Mouse (Mus musculus) midbrain, embryonic 14.5 days (tissue): ENCODE data around the gene Cfap46. TPM values are rescaled to one million over a fixed set of nuclear protein-coding genes. Genes with fewer than 3 reads are reported as not detected.

Source experiments
- ATAC-seq: fragments of 200-750 bp; cut with Nextera tagmentation; 2 replicates; pipeline ENCODE4 v1.8.0; 2017; ENCODE audit warnings: moderate number of reproducible peaks, moderate library complexity; ENCODE audit not compliant: low FRiP score, low TSS enrichment
- DNase-seq: peaks from one replicate; pipeline ENCODE4 v3.0.0-alpha.2; 2015
- H3K27ac ChIP-seq: fragments of 300-500 bp; sonication (generic); replicated peaks from 2 replicates; pipeline ENCODE4 v1.5.1; 2014; ENCODE audit warnings: mild to moderate bottlenecking, low read depth, low read length, moderate library complexity
- H3K27me3 ChIP-seq: fragments of 300-500 bp; sonication (generic); 2 replicates; pipeline ENCODE4 v1.6.1; 2014; ENCODE audit warnings: low read length, control low read depth, mixed read lengths; ENCODE audit not compliant: control insufficient read depth, insufficient read depth
- H3K36me3 ChIP-seq: fragments of 300-500 bp; sonication (generic); 2 replicates; pipeline ENCODE4 v1.6.1; 2014; ENCODE audit warnings: low read length, control low read depth; ENCODE audit not compliant: control insufficient read depth, insufficient read depth
- H3K4me1 ChIP-seq: fragments of 300-500 bp; sonication (generic); 2 replicates; pipeline ENCODE4 v1.6.1; 2014; ENCODE audit warnings: mild to moderate bottlenecking, antibody characterized with exemption, low read length, control low read depth; ENCODE audit not compliant: control insufficient read depth, insufficient read depth
- H3K4me2 ChIP-seq: fragments of 300-500 bp; sonication (generic); 2 replicates; pipeline ENCODE4 v1.6.1; 2014; ENCODE audit warnings: mild to moderate bottlenecking, low read length, moderate library complexity
- H3K4me3 ChIP-seq: fragments of 300-500 bp; sonication (generic); replicated peaks from 2 replicates; pipeline ENCODE4 v1.5.1; 2014; ENCODE audit warnings: low read depth, low read length
- H3K9ac ChIP-seq: fragments of 300-500 bp; sonication (generic); replicated peaks from 2 replicates; pipeline ENCODE4 v1.6.1; 2014; ENCODE audit warnings: mild to moderate bottlenecking, low read length, moderate library complexity
- H3K9me3 ChIP-seq: fragments of 300-500 bp; sonication (generic); 2 replicates; pipeline ENCODE4 v1.6.1; 2016; ENCODE audit warnings: low read length, control low read depth, mixed read lengths; ENCODE audit not compliant: control insufficient read depth
- WGBS: fragments of 180-500 bp; shearing (Covaris S2); extraction: QIAGEN DNeasy Blood & Tissue Kit; methylation state at CpG from one replicate; pipeline ENCODE4 v1.1.7; 2014; 5-methylcytosine and 5-hydroxymethylcytosine counted together
- polyA plus RNA-seq: library from polyadenylated mRNA; unstranded; fragments of >200 nt; fragmentation: Nextera tagmentation; extraction: Ambion mirVana; gene quantifications from 2 replicates; pipeline ENCODE4 v1.2.1, GENCODE M21; 2014

Cfap46 gene
- 2.3 and 2.5 TPM in 2 replicates for polyA plus RNA-seq

- Histone ChIP-seq H3K9me3 (no peaks in the 10 kb centered on the region), H3K4me2 (peak within 1 kb of the TSS; percentile 83), H3K4me3 (peak within 1 kb of the TSS; percentile 50), H3K4me1 (peaks cover 8% of the 10 kb centered on the region; the same call in 1 of the 2 replicates), H3K27me3 (no peaks in the 10 kb centered on the region), H3K36me3 (no peaks in the 10 kb centered on the region), H3K27ac (peak within 1 kb of the TSS; percentile 69), H3K9ac (peak within 1 kb of the TSS; percentile 55)
- ATAC-seq (peak; percentile 83), DNase-seq (peak; percentile 90)
- WGBS: 1% methylated on average over 31 of the region's 31 CpGs
Observed at GRCm38 (mm10) chr7:139683706-139684552, at the start of gene Cfap46. TSS of gene Cfap46 (minus strand) at chr7:139683817.

DNA sequence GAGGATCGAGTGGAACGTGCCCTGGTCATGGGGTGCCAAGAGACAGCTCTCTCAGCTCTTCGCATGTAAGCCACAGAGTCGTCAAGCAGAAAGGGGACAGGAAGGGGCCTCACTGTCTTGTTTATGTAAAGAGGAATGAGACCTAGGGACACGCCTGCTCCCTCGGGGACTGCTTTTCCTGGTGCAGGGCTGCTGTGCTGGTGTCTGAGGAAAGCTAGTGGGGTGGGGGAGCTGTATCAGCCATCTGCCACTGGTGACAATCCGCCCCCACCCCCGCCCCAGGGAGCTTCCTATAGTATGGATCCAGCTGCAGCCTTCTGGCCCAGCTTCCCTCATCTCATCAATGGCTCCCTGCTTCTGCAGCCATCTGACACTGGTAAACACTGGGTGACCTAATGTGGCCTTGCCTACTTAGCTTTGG is 47.7 kb upstream of the Cfap46 start:
- H3K9ac ChIP-seq: no peak overlapping the region
- no peak for ATAC-seq
- WGBS: 64% methylated on average over 8 of the region's 8 CpGs
- 0 out of 2 replicates have a peak, but pooled peaks cover 4% of the 10 kb centered on the region for H3K4me1 ChIP-seq
- no peaks in the 10 kb centered on the region for H3K27me3 ChIP-seq
- no peak for DNase-seq
- no peak overlapping the region for H3K4me2 ChIP-seq
- H3K27ac ChIP-seq: no peak overlapping the region
- H3K36me3 ChIP-seq: no peaks in the 10 kb centered on the region
- no peak overlapping the region for H3K4me3 ChIP-seq
- no peaks in the 10 kb centered on the region for H3K9me3 ChIP-seq

DNA sequence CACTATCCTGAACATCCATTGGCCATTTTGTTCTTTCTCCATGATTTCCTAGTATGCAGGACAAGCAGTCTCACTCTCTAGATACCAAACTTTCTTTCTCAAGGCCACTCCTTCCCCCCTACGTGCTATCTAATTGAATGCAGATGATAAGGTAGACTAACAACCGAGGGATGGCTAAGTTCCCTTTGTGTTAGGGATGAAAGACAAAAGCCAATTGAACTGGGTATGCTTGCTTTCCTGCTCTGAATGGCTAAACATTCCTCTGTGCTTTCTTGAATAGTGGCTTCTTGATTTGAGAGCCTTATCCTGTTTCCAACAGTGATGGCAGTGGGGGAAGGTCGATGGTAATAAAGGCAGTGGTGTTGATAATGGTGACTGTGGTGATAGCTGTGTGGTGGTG is 43.5 kb upstream of the Cfap46 start:
- ATAC-seq (no peak), DNase-seq (no peak)
- 0 out of 2 replicates have a peak, but pooled peaks cover 4% of the 10 kb centered on the region for H3K4me1 ChIP-seq
- H3K9me3 ChIP-seq: no peaks in the 10 kb centered on the region
- H3K27ac ChIP-seq: no peak overlapping the region
- H3K9ac ChIP-seq: no peak overlapping the region
- no peaks in the 10 kb centered on the region for H3K36me3 ChIP-seq
- no peaks in the 10 kb centered on the region for H3K27me3 ChIP-seq
- no peak overlapping the region for H3K4me3 ChIP-seq
- H3K4me2 ChIP-seq: no peak overlapping the region
- WGBS: 24% methylated on average over 3 of the region's 3 CpGs

- Histone ChIP-seq H3K4me2 (no peak overlapping the region), H3K9ac (no peak overlapping the region), H3K27ac (no peak overlapping the region), H3K9me3 (no peaks in the 10 kb centered on the region), H3K36me3 (no peaks in the 10 kb centered on the region), H3K4me1 (no peaks in the 10 kb centered on the region), H3K27me3 (no peaks in the 10 kb centered on the region), H3K4me3 (no peak overlapping the region)
- 86% methylated on average over 1 of the region's 1 CpGs for WGBS
- ATAC-seq (no peak), DNase-seq (no peak)
Observed at GRCm38 (mm10) chr7:139725641-139726040, 42.0 kb upstream of the Cfap46 start.

GRCm38 (mm10) chr7:139723986-139724385 is 40.4 kb upstream of the Cfap46 start:
- Histone ChIP-seq H3K36me3 (no peaks in the 10 kb centered on the region), H3K4me3 (no peak overlapping the region), H3K9ac (no peak overlapping the region), H3K9me3 (no peaks in the 10 kb centered on the region), H3K4me1 (no peaks in the 10 kb centered on the region), H3K27me3 (no peaks in the 10 kb centered on the region), H3K4me2 (no peak overlapping the region), H3K27ac (no peak overlapping the region)
- 43% methylated on average over 4 of the region's 4 CpGs for WGBS
- DNase-seq: no peak
- no peak for ATAC-seq

DNA sequence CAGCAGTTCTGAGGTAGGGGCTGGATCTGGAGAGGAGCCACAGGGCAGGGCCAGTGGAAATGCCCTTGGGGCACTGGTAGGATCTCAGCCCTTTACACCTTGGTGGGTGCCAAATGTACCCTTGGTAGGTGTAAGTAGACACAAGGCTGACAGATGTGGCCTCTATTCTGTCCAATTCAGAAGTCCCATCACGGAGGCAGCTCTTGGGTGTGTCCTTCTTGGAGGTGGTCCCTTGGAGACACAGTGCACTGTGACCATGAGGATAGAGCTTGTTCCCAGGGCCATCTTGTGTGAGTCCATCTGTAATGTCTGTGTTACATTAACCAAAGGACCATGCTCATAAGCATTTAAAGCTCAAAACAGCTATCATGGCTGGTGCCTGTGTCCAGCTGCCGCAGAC is 37.6 kb upstream of the Cfap46 start:
- no peaks in the 10 kb centered on the region for H3K9me3 ChIP-seq
- no peak for ATAC-seq

GRCm38 (mm10) chr7:139717781-139718180 is 34.2 kb upstream of the Cfap46 start:
- Histone ChIP-seq H3K36me3 (no peaks in the 10 kb centered on the region), H3K4me2 (no peak overlapping the region), H3K9me3 (no peaks in the 10 kb centered on the region), H3K4me1 (no peaks in the 10 kb centered on the region), H3K27ac (no peak overlapping the region), H3K4me3 (no peak overlapping the region), H3K9ac (no peak overlapping the region), H3K27me3 (no peaks in the 10 kb centered on the region)
- DNase-seq (no peak), ATAC-seq (no peak)
- WGBS: 90% methylated on average over 8 of the region's 8 CpGs

More for the DNA sequence above, 37.6 kb upstream of the Cfap46 start:
- Histone ChIP-seq H3K4me2 (no peak overlapping the region), H3K27ac (no peak overlapping the region), H3K27me3 (no peaks in the 10 kb centered on the region), H3K4me3 (no peak overlapping the region), H3K36me3 (no peaks in the 10 kb centered on the region), H3K9ac (no peak overlapping the region), H3K4me1 (no peaks in the 10 kb centered on the region)
- no peak for DNase-seq
- WGBS: 92% methylated on average over 2 of the region's 2 CpGs

DNA sequence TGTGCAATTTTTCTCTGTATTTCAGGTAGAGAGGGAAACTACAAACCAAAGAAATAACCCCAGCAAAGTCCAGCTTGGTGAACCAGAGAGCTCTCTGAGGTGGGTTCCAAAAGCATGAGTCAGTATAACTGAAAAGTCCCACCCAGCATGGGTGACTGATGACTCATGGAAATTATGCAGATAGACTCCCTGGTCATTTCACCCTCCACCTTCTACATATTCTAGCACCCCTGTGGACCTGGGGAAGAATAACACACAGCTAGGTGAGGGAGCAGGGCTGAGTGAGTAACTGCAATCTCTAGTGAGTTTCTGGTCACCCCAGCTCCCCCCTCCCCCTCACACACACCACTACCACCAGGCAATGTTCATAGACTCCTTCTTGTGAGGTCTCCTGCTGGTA is 28.2 kb upstream of the Cfap46 start:
- H3K4me3 ChIP-seq: no peak overlapping the region
- H3K9ac ChIP-seq: no peak overlapping the region
- no peak overlapping the region for H3K27ac ChIP-seq
- no peaks in the 10 kb centered on the region; the same call in 1 of the 2 replicates for H3K9me3 ChIP-seq
- no peaks in the 10 kb centered on the region for H3K27me3 ChIP-seq
- DNase-seq: no peak
- no peak for ATAC-seq
- no peaks in the 10 kb centered on the region for H3K4me1 ChIP-seq
- H3K4me2 ChIP-seq: no peak overlapping the region
- H3K36me3 ChIP-seq: no peaks in the 10 kb centered on the region
